Mouse (Mus musculus): Measurements from ENCODE around the gene Ttf1. TPM values are rescaled to one million over a fixed set of nuclear protein-coding genes. Genes with fewer than 3 reads are reported as not detected.

The Ttf1 gene
- polyA plus RNA-seq, 1 experiment from 2014 or later: 6.9 TPM

- Histone ChIP-seq H3K4me3 (ENCODE audit: low read depth, low read length) (peak overlapping the region; percentile 48), H3K9me3 (ENCODE audit: low read length) (no peaks in the 10 kb centered on the region), H3K4me1 (ENCODE audit: insufficient read depth, low read depth, low read length) (peaks cover 7% of the 10 kb centered on the region; the same call in 1 of the 2 replicates), H3K9ac (replicated peaks; ENCODE audit: low read depth) (no peak overlapping the region; the same call in 1 of the 2 replicates), H3K27ac (ENCODE audit: low read length) (no peak overlapping the region), H3K4me2 (replicated peaks; ENCODE audit: low read depth, low read length) (peak overlapping the region; percentile 85), H3K27me3 (replicated peaks; ENCODE audit: insufficient read depth, low read length) (no peaks in the 10 kb centered on the region), H3K36me3 (ENCODE audit: insufficient read depth, low read length) (no peaks in the 10 kb centered on the region)
- ATAC-seq (peak; percentile 28), DNase-seq (ENCODE audit: low spot score) (peak; percentile 82)
- TF ChIP-seq CTCF (IDR thresholded peaks at IDR 0.05): peak; percentile 73
- TF ChIP-seq EP300 (IDR thresholded peaks at IDR 0.05): no peak
- 2% methylated on average over 20 of the region's 20 CpGs for WGBS
Measured at GRCm38 (mm10) chr2:29053802-29054544, 6.1 kb upstream of the Ttf1 start.

- ATAC-seq (peak; percentile 6; the same call in 1 of the 2 replicates), DNase-seq (ENCODE audit: low spot score) (no peak)
- Histone ChIP-seq H3K36me3 (ENCODE audit: insufficient read depth, low read length) (no peaks in the 10 kb centered on the region), H3K9me3 (ENCODE audit: low read length) (no peaks in the 10 kb centered on the region), H3K4me3 (ENCODE audit: low read depth, low read length) (peak overlapping the region; percentile 48), H3K9ac (replicated peaks; ENCODE audit: low read depth) (peak overlapping the region; percentile 51; the same call in 1 of the 2 replicates), H3K27ac (ENCODE audit: low read length) (no peak overlapping the region; the same call in 1 of the 2 replicates), H3K4me2 (replicated peaks; ENCODE audit: low read depth, low read length) (peak overlapping the region; percentile 85), H3K4me1 (ENCODE audit: insufficient read depth, low read depth, low read length) (peaks cover 7% of the 10 kb centered on the region; the same call in 1 of the 2 replicates), H3K27me3 (replicated peaks; ENCODE audit: insufficient read depth, low read length) (no peaks in the 10 kb centered on the region)
- WGBS: 1% methylated on average over 29 of the region's 30 CpGs
- TF ChIP-seq EP300 (IDR thresholded peaks at IDR 0.05): no peak
- no peak for TF ChIP-seq CTCF (IDR thresholded peaks at IDR 0.05)
Measured at GRCm38 (mm10) chr2:29054545-29054935, 5.5 kb upstream of the Ttf1 start.

- Histone ChIP-seq H3K4me1 (ENCODE audit: insufficient read depth, low read depth, low read length) (peaks cover 7% of the 10 kb centered on the region; the same call in 1 of the 2 replicates), H3K4me2 (replicated peaks; ENCODE audit: low read depth, low read length) (peak within 1 kb of the TSS; percentile 85), H3K9ac (replicated peaks; ENCODE audit: low read depth) (peak within 1 kb of the TSS; percentile 51; the same call in 1 of the 2 replicates), H3K4me3 (ENCODE audit: low read depth, low read length) (peak within 1 kb of the TSS; percentile 48), H3K27me3 (replicated peaks; ENCODE audit: insufficient read depth, low read length) (no peaks in the 10 kb centered on the region), H3K27ac (ENCODE audit: low read length) (peak within 1 kb of the TSS; percentile 51; the same call in 1 of the 2 replicates), H3K9me3 (ENCODE audit: low read length) (no peaks in the 10 kb centered on the region), H3K36me3 (ENCODE audit: insufficient read depth, low read length) (no peaks in the 10 kb centered on the region)
- no peak for TF ChIP-seq CTCF (IDR thresholded peaks at IDR 0.05)
- TF ChIP-seq EP300 (IDR thresholded peaks at IDR 0.05): no peak
- peak; percentile 74 for ATAC-seq
- DNase-seq (ENCODE audit: low spot score): peak; percentile 85
- under 1% methylated on average over 25 of the region's 25 CpGs for WGBS
Measured at GRCm38 (mm10) chr2:29054991-29055390, 5.1 kb upstream of the Ttf1 start, which contains the start of gene Cfap77. Cfap77 (minus strand) TSS chr2:29055066.

- WGBS: 83% methylated on average over 6 of the region's 6 CpGs
- no peak overlapping the region for H3K4me2 ChIP-seq (replicated peaks; ENCODE audit: low read depth, low read length)
- TF ChIP-seq EP300 (IDR thresholded peaks at IDR 0.05) (no peak), CTCF (IDR thresholded peaks at IDR 0.05) (no peak)
- DNase-seq (ENCODE audit: low spot score) (no peak), ATAC-seq (no peak)
- H3K27me3 ChIP-seq (replicated peaks; ENCODE audit: insufficient read depth, low read length): no peaks in the 10 kb centered on the region
- no peaks in the 10 kb centered on the region for H3K9me3 ChIP-seq (ENCODE audit: low read length)
- no peak overlapping the region for H3K27ac ChIP-seq (ENCODE audit: low read length)
- no peak overlapping the region for H3K4me3 ChIP-seq (ENCODE audit: low read depth, low read length)
- peaks cover 12% of the 10 kb centered on the region; the same call in 1 of the 2 replicates for H3K36me3 ChIP-seq (ENCODE audit: insufficient read depth, low read length)
- no peak overlapping the region for H3K9ac ChIP-seq (replicated peaks; ENCODE audit: low read depth)
- peaks cover 7% of the 10 kb centered on the region; the same call in 1 of the 2 replicates for H3K4me1 ChIP-seq (ENCODE audit: insufficient read depth, low read depth, low read length)
Measured at GRCm38 (mm10) chr2:29065796-29066195, 5.7 kb downstream of the Ttf1 start.

GRCm38 (mm10) chr2:29066410-29066809 is 6.3 kb downstream of the Ttf1 start:
- H3K4me1 ChIP-seq (ENCODE audit: insufficient read depth, low read depth, low read length): peaks cover 1% of the 10 kb centered on the region; the same call in 1 of the 2 replicates
- peak; percentile 74 for TF ChIP-seq CTCF (IDR thresholded peaks at IDR 0.05)
- TF ChIP-seq EP300 (IDR thresholded peaks at IDR 0.05): no peak
- H3K27me3 ChIP-seq (replicated peaks; ENCODE audit: insufficient read depth, low read length): no peaks in the 10 kb centered on the region
- peaks cover 18% of the 10 kb centered on the region; the same call in 1 of the 2 replicates for H3K36me3 ChIP-seq (ENCODE audit: insufficient read depth, low read length)
- ATAC-seq: peak; percentile 17; the same call in 1 of the 2 replicates
- no peak overlapping the region for H3K27ac ChIP-seq (ENCODE audit: low read length)
- no peak overlapping the region for H3K4me3 ChIP-seq (ENCODE audit: low read depth, low read length)
- H3K4me2 ChIP-seq (replicated peaks; ENCODE audit: low read depth, low read length): no peak overlapping the region
- DNase-seq (ENCODE audit: low spot score): peak; percentile 57
- WGBS: 51% methylated on average over 7 of the region's 7 CpGs
- no peaks in the 10 kb centered on the region for H3K9me3 ChIP-seq (ENCODE audit: low read length)
- H3K9ac ChIP-seq (replicated peaks; ENCODE audit: low read depth): no peak overlapping the region

GRCm38 (mm10) chr2:29074676-29075075 is 14.6 kb downstream of the Ttf1 start:
- TF ChIP-seq CTCF (IDR thresholded peaks at IDR 0.05) (no peak), EP300 (IDR thresholded peaks at IDR 0.05) (no peak)
- ATAC-seq: no peak
- H3K9me3 ChIP-seq (ENCODE audit: low read length): no peaks in the 10 kb centered on the region
- no peaks in the 10 kb centered on the region for H3K27me3 ChIP-seq (replicated peaks; ENCODE audit: insufficient read depth, low read length)
- no peak overlapping the region for H3K9ac ChIP-seq (replicated peaks; ENCODE audit: low read depth)
- H3K36me3 ChIP-seq (ENCODE audit: insufficient read depth, low read length): peaks cover 43% of the 10 kb centered on the region; the same call in 1 of the 2 replicates
- 92% methylated on average over 7 of the region's 7 CpGs for WGBS
- H3K27ac ChIP-seq (ENCODE audit: low read length): no peak overlapping the region
- DNase-seq (ENCODE audit: low spot score): no peak
- no peaks in the 10 kb centered on the region for H3K4me1 ChIP-seq (ENCODE audit: insufficient read depth, low read depth, low read length)
- no peak overlapping the region for H3K4me3 ChIP-seq (ENCODE audit: low read depth, low read length)
- no peak overlapping the region for H3K4me2 ChIP-seq (replicated peaks; ENCODE audit: low read depth, low read length)
